Mouse (Mus musculus) stomach, postnatal 0 days (tissue): ENCODE data around the gene Tenm1. TPM values are rescaled to one million over a fixed set of nuclear protein-coding genes. Genes with fewer than 3 reads are reported as not detected.

Source experiments
- ATAC-seq: fragments of 200-750 bp; cut with Nextera tagmentation; 2 replicates; pipeline ENCODE4 v1.8.0; 2017; ENCODE audit not compliant: low FRiP score, low TSS enrichment
- DNase-seq: peaks from one replicate; pipeline ENCODE4 v3.0.0-alpha.2; 2016; ENCODE audit warnings: low spot score
- H3K27ac ChIP-seq: fragments of 300-500 bp; sonication (generic); replicated peaks from 2 replicates; pipeline ENCODE4 v1.5.1; 2014; ENCODE audit warnings: mild to moderate bottlenecking, control low read depth
- H3K27me3 ChIP-seq: fragments of 300-500 bp; sonication (generic); 2 replicates; pipeline ENCODE4 v1.6.1; 2014; ENCODE audit warnings: low read length; ENCODE audit not compliant: control insufficient read depth, insufficient read depth
- H3K36me3 ChIP-seq: fragments of 300-500 bp; sonication (generic); 2 replicates; pipeline ENCODE4 v1.6.1; 2014; ENCODE audit warnings: low read length, mixed read lengths; ENCODE audit not compliant: control insufficient read depth, insufficient read depth
- H3K4me1 ChIP-seq: fragments of 300-500 bp; sonication (generic); replicated peaks from 2 replicates; pipeline ENCODE4 v1.6.1; 2014; ENCODE audit warnings: antibody characterized with exemption; ENCODE audit not compliant: control insufficient read depth, insufficient read depth
- H3K4me2 ChIP-seq: fragments of 300-500 bp; sonication (generic); replicated peaks from 2 replicates; pipeline ENCODE4 v1.6.1; 2014; ENCODE audit warnings: low read depth, mild to moderate bottlenecking, control low read depth, moderate library complexity
- H3K4me3 ChIP-seq: fragments of 300-500 bp; sonication (generic); 2 replicates; pipeline ENCODE4 v1.5.1; 2014; ENCODE audit warnings: low read depth, low read length, control low read depth
- H3K9ac ChIP-seq: fragments of 300-500 bp; sonication (generic); 2 replicates; pipeline ENCODE4 v1.6.1; 2014; ENCODE audit warnings: mild to moderate bottlenecking, low read length, control low read depth, mixed read lengths
- H3K9me3 ChIP-seq: fragments of 300-500 bp; sonication (generic); 2 replicates; pipeline ENCODE4 v1.6.1; 2016; ENCODE audit warnings: low read length; ENCODE audit not compliant: control insufficient read depth
- CTCF ChIP-seq: IDR thresholded peaks from 2 replicates; pipeline ENCODE4 v1.5.1; 2016; ENCODE audit warnings: antibody characterized with exemption, low read depth, mild to moderate bottlenecking, moderate library complexity
- EP300 ChIP-seq: optimal IDR thresholded peaks from 2 replicates; pipeline ENCODE3; 2016; ENCODE audit warnings: antibody characterized with exemption
- WGBS: fragments of 180-500 bp; shearing (Covaris S2); extraction: QIAGEN DNeasy Blood & Tissue Kit; methylation state at CpG from one replicate; pipeline ENCODE4 v1.1.7; 2014; 5-methylcytosine and 5-hydroxymethylcytosine counted together
- polyA plus RNA-seq: library from polyadenylated mRNA; unstranded; fragments of >200 nt; fragmentation: Nextera tagmentation; extraction: Ambion mirVana; gene quantifications from 2 replicates; pipeline ENCODE4 v1.2.1, GENCODE M21; 2015

Tenm1 gene
- polyA plus RNA-seq, 1 experiment from 2014 or later: 0.32 TPM

DNA sequence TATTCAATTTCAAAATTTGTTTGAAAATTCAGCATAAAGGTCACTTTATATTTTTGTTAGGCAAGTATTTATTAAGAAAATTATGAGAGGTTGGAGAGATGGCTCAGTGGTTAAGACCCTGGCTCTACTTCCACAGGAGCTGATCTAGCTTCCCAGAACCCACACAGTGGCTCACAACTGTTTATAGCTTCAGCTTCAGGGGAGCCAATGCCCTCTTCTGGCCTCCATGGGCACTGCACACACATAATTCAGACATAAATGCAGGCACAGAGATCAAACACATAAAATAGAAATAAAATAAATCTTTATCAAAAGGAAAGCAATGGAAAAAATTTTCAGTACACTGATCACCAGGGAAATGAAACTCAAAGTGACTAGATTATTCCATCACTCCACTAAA is 916.4 kb downstream of the Tenm1 start:
- ATAC-seq (no peak), DNase-seq (no peak)
- Histone ChIP-seq H3K9me3 (no peaks in the 10 kb centered on the region), H3K36me3 (no peaks in the 10 kb centered on the region), H3K4me3 (no peak overlapping the region), H3K4me1 (no peaks in the 10 kb centered on the region), H3K27me3 (no peaks in the 10 kb centered on the region), H3K27ac (no peak overlapping the region), H3K4me2 (no peak overlapping the region), H3K9ac (no peak overlapping the region)
- peak; percentile 52 for TF ChIP-seq CTCF
- no peak for TF ChIP-seq EP300

DNA sequence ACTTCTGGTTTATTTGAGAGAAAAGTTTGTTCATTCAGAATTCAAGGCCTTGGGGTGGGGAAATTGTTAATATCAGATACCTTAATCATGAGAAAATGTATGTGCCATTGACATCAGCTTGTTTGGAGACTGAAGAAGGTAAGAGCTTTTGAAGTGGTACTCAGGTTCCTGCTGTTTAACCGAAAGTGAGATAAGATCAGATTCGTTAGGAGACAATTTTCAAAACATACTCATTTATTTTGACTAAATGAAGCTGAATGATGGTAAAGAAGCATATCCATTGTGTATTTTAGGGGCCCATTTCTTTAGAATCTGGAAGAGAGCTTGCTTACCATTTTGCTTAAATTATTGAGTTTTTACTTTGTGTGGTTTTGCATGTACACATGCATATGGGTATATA is 917.8 kb downstream of the Tenm1 start:
- H3K27ac ChIP-seq: no peak overlapping the region
- H3K27me3 ChIP-seq: no peaks in the 10 kb centered on the region
- no peaks in the 10 kb centered on the region for H3K4me1 ChIP-seq
- no peaks in the 10 kb centered on the region for H3K36me3 ChIP-seq
- no peak overlapping the region for H3K4me3 ChIP-seq
- H3K9ac ChIP-seq: no peak overlapping the region
- ATAC-seq (no peak), DNase-seq (no peak)
- H3K9me3 ChIP-seq: no peaks in the 10 kb centered on the region
- H3K4me2 ChIP-seq: no peak overlapping the region
- TF ChIP-seq EP300 (no peak), CTCF (no peak)
- 70% methylated on average over 2 of the region's 2 CpGs for WGBS

DNA sequence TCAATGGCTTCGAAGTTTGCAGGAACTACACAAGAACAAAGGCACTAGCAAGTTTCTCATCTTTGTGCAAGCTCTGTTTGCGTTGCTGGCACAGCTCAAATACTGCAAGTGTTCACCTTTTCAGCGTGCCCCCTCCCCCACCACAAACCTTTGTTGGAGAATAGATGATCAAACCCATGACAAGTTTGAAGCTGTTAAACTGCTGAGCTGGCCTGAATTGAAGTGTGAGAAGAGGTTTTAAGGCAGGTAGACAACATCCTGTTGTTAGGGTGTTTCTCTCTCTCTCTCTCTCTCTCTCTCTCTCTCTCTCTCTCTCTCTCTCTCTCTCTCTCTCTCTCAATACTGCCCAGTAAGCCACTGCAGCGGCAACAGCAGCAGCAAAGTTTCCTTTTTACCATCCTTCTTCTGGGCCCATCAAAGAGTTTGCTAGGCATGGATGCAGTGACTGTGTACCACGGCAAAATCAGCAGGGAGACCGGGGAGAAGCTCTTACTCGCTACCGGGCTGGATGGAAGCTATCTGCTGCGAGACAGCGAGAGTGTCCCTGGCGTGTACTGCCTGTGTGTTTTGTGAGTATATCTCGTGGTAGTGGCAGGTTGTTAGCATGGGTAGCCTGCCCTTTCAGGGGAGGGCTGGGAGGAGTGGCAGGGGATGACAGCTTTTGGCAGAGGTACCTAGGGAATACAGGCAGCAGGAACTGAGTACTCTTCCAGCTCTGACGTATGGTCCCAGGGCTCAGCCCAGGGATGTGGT is 926.5 kb downstream of the Tenm1 start, which contains the start of gene Sh2d1a:
Gene Sh2d1a, plus strand, starts transcription at position 163 of the 753 bp plus-strand sequence.
- no peaks in the 10 kb centered on the region for H3K9me3 ChIP-seq
- ATAC-seq (no peak), DNase-seq (no peak)
- H3K9ac ChIP-seq: no peak within 1 kb of the TSS
- no peaks in the 10 kb centered on the region for H3K4me1 ChIP-seq
- no peak for TF ChIP-seq EP300
- no peak for TF ChIP-seq CTCF
- no peak within 1 kb of the TSS for H3K27ac ChIP-seq
- H3K27me3 ChIP-seq: no peaks in the 10 kb centered on the region
- no peak within 1 kb of the TSS for H3K4me2 ChIP-seq
- H3K36me3 ChIP-seq: no peaks in the 10 kb centered on the region
- no peak within 1 kb of the TSS for H3K4me3 ChIP-seq
- 74% methylated on average over 13 of the region's 13 CpGs for WGBS

DNA sequence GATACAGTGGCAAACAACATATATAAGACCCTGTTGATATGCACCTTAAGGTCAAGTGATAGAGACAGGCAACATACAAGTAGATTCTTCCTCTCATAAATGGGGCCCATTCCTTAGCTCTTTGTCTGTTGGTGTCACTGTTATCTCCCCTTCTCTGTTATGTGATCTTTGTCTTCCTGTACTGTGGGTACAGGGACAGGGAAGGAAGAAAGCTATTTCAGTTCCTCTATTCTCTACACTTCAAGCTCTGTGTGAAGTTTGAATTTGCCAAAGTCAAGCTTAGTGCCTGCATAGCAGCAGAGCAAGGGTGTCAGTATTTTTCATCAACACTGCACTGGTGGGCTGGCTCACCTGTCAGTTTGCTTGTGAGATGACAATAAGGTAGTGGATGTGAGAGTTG is 928.4 kb downstream of the Tenm1 start:
- Histone ChIP-seq H3K27ac (no peak overlapping the region), H3K9ac (no peak overlapping the region), H3K4me2 (no peak overlapping the region), H3K9me3 (no peaks in the 10 kb centered on the region), H3K4me1 (no peaks in the 10 kb centered on the region), H3K4me3 (no peak overlapping the region), H3K36me3 (no peaks in the 10 kb centered on the region), H3K27me3 (no peaks in the 10 kb centered on the region)
- DNase-seq (no peak), ATAC-seq (no peak)
- no peak for TF ChIP-seq EP300
- no peak for TF ChIP-seq CTCF

DNA sequence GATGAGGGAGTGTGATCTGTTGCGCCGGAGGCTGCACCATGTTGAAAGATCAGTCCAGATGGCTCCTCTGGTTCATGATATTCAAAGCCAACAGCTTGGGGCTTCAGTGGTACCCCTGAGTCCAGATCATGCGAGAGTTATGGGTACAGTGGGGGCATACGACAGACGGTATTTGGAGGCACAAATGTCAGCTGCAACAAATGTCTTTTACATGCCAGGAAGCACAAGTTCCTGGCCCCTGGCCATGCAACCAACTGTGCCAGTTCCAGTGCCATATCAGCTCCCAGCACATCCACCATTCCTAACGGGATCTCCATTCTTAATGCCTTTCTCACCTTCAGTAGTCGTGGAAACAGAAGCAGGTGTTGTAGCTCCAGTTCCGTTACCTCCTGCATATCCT is 938.6 kb downstream of the Tenm1 start:
- Histone ChIP-seq H3K9me3 (no peaks in the 10 kb centered on the region), H3K27me3 (no peaks in the 10 kb centered on the region), H3K4me3 (no peak overlapping the region), H3K4me2 (no peak overlapping the region), H3K9ac (no peak overlapping the region), H3K27ac (no peak overlapping the region), H3K4me1 (no peaks in the 10 kb centered on the region), H3K36me3 (no peaks in the 10 kb centered on the region)
- TF ChIP-seq EP300: no peak
- TF ChIP-seq CTCF: no peak
- WGBS: 90% methylated on average over 8 of the region's 8 CpGs
- ATAC-seq: no peak
- DNase-seq: no peak

DNA sequence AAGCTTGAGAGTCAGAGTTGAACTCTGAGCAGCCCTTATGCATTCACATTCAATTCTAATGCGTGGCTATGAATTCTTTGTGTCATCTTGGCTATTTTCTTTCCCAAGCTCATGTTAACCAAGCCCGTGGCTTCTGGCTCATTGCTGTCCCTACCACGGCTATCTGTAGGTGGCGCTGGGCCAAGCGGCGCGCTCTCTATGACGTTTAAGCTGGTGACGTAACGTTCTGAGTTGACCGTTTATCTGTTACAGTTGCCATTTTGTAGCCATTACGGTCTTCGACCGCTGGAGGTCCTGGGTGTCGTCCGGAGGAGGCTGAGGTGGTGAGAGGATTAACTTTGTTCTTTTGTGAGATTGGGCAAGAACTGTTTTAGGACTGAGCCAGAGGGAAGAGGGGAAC is 939.5 kb downstream of the Tenm1 start, which contains the start of gene Tex13c2:
Gene Tex13c2, plus strand, starts transcription at position 246 of the 400 bp plus-strand sequence.
- H3K9me3 ChIP-seq: no peaks in the 10 kb centered on the region
- no peaks in the 10 kb centered on the region for H3K36me3 ChIP-seq
- no peak within 1 kb of the TSS for H3K4me3 ChIP-seq
- H3K27me3 ChIP-seq: no peaks in the 10 kb centered on the region
- no peak within 1 kb of the TSS for H3K27ac ChIP-seq
- DNase-seq: no peak
- no peak within 1 kb of the TSS for H3K4me2 ChIP-seq
- no peaks in the 10 kb centered on the region for H3K4me1 ChIP-seq
- 89% methylated on average over 16 of the region's 16 CpGs for WGBS
- no peak for TF ChIP-seq EP300
- no peak for TF ChIP-seq CTCF
- H3K9ac ChIP-seq: no peak within 1 kb of the TSS
- ATAC-seq: no peak

Other genes with a start within 250 kb of the Tenm1 start
- gene Tex13c1, start 162.0 kb upstream of the Tenm1 start, polyA plus RNA-seq: not detected in 2 replicates